Mouse (Mus musculus) kidney, embryonic 16.5 days (tissue): ENCODE measurements around the gene Krt28. TPM values are rescaled to one million over a fixed set of nuclear protein-coding genes. Genes with fewer than 3 reads are reported as not detected.

Source experiments
- ATAC-seq: fragments of 200-750 bp; cut with Nextera tagmentation; 2 replicates; pipeline ENCODE4 v1.8.0; 2017; ENCODE audit warnings: moderate TSS enrichment; ENCODE audit not compliant: low FRiP score, low TSS enrichment
- H3K27ac ChIP-seq: fragments of 300-500 bp; sonication (generic); 2 replicates; pipeline ENCODE4 v1.5.1; 2014; ENCODE audit warnings: low read length
- H3K27me3 ChIP-seq: fragments of 300-500 bp; sonication (generic); 2 replicates; pipeline ENCODE4 v1.6.1; 2014; ENCODE audit warnings: low read length, control low read depth, mixed read lengths; ENCODE audit not compliant: insufficient read depth
- H3K36me3 ChIP-seq: fragments of 300-500 bp; sonication (generic); 2 replicates; pipeline ENCODE4 v1.6.1; 2014; ENCODE audit warnings: low read length, control low read depth, mixed read lengths; ENCODE audit not compliant: insufficient read depth
- H3K4me1 ChIP-seq: fragments of 300-500 bp; sonication (generic); 2 replicates; pipeline ENCODE4 v1.6.1; 2014; ENCODE audit warnings: low read length, control low read depth, mixed read lengths; ENCODE audit not compliant: insufficient read depth
- H3K4me2 ChIP-seq: fragments of 300-500 bp; sonication (generic); replicated peaks from 2 replicates; pipeline ENCODE4 v1.6.1; 2014; ENCODE audit warnings: low read depth, low read length
- H3K4me3 ChIP-seq: fragments of 300-500 bp; sonication (generic); 2 replicates; pipeline ENCODE4 v1.5.1; 2014; ENCODE audit warnings: mild to moderate bottlenecking, low read length
- H3K9ac ChIP-seq: fragments of 300-500 bp; sonication (generic); replicated peaks from 2 replicates; pipeline ENCODE4 v1.6.1; 2014; ENCODE audit warnings: low read length
- H3K9me3 ChIP-seq: fragments of 300-500 bp; sonication (generic); 2 replicates; pipeline ENCODE4 v1.6.1; 2016; ENCODE audit warnings: low read length, control low read depth
- WGBS: fragments of 180-500 bp; shearing (Covaris S2); extraction: QIAGEN DNeasy Blood & Tissue Kit; methylation state at CpG from one replicate; pipeline ENCODE4 v1.1.7; 2014; 5-methylcytosine and 5-hydroxymethylcytosine counted together
- polyA plus RNA-seq: library from polyadenylated mRNA; unstranded; fragments of >200 nt; fragmentation: Nextera tagmentation; extraction: Ambion mirVana; gene quantifications from 2 replicates; pipeline ENCODE4 v1.2.1, GENCODE M21; 2015

Krt28 gene
- polyA plus RNA-seq, result 0.12 and 0.35 TPM in 2 replicates

- Histone ChIP-seq H3K27me3 (no peaks in the 10 kb centered on the region), H3K9me3 (no peaks in the 10 kb centered on the region), H3K4me3 (no peak within 1 kb of the TSS), H3K27ac (no peak within 1 kb of the TSS), H3K4me1 (no peaks in the 10 kb centered on the region), H3K9ac (no peak within 1 kb of the TSS), H3K4me2 (no peak within 1 kb of the TSS), H3K36me3 (no peaks in the 10 kb centered on the region)
- no peak for ATAC-seq
- WGBS, result 84% methylated on average over 13 of the region's 13 CpGs
These were observed at the start of gene Krt28 for GRCm38 (mm10) chr11:99374803-99375202. TSS of gene Krt28 (minus strand) at chr11:99374903.

DNA sequence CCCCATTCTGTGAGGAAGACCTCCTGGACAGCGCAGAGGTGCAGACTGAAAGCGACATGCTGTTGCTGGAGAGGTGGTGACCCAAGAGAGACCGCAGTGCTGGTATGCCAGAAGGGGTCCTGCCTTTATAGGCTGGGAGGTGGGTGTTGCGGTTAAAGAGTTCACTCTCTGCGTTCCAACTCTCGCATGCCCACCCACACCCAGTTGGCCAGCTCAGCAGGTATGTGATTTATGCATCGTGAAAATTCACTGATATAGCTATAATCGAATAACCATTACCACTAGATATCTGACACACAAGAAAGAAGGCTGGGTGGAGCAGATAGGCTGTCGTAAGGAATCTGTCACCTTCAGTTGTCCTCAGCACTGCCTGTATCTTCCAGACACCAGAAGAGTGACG is 47.5 kb upstream of the Krt28 start, which contains the start of gene Krt12:
TSS of gene Krt12 (minus strand) at position 101 of the 400 bp plus-strand sequence.
- H3K4me1 ChIP-seq, result no peaks in the 10 kb centered on the region
- H3K36me3 ChIP-seq, result no peaks in the 10 kb centered on the region
- no peaks in the 10 kb centered on the region for H3K27me3 ChIP-seq
- no peak within 1 kb of the TSS for H3K4me2 ChIP-seq
- WGBS, result 86% methylated on average over 10 of the region's 10 CpGs
- H3K9me3 ChIP-seq, result no peaks in the 10 kb centered on the region
- no peak within 1 kb of the TSS for H3K9ac ChIP-seq
- H3K27ac ChIP-seq, result no peak within 1 kb of the TSS
- ATAC-seq, result no peak
- H3K4me3 ChIP-seq, result no peak within 1 kb of the TSS

- Histone ChIP-seq H3K36me3 (no peaks in the 10 kb centered on the region), H3K9ac (no peak overlapping the region), H3K4me1 (no peaks in the 10 kb centered on the region), H3K4me2 (no peak overlapping the region), H3K27ac (no peak overlapping the region), H3K4me3 (no peak overlapping the region), H3K9me3 (no peaks in the 10 kb centered on the region), H3K27me3 (no peaks in the 10 kb centered on the region)
- WGBS, result 35% methylated on average over 10 of the region's 10 CpGs
- no peak for ATAC-seq
These were observed 45.9 kb upstream of the Krt28 start for GRCm38 (mm10) chr11:99420586-99420985.

GRCm38 (mm10) chr11:99417819-99418218 is 43.1 kb upstream of the Krt28 start:
- WGBS, result 74% methylated on average over 16 of the region's 16 CpGs
- Histone ChIP-seq H3K9me3 (no peaks in the 10 kb centered on the region), H3K4me1 (no peaks in the 10 kb centered on the region), H3K9ac (no peak overlapping the region), H3K36me3 (no peaks in the 10 kb centered on the region), H3K27me3 (no peaks in the 10 kb centered on the region), H3K27ac (no peak overlapping the region), H3K4me2 (no peak overlapping the region), H3K4me3 (no peak overlapping the region)
- ATAC-seq, result no peak

- Histone ChIP-seq H3K4me3 (no peak overlapping the region), H3K9me3 (no peaks in the 10 kb centered on the region), H3K27me3 (no peaks in the 10 kb centered on the region), H3K4me1 (no peaks in the 10 kb centered on the region), H3K4me2 (no peak overlapping the region), H3K9ac (no peak overlapping the region), H3K36me3 (no peaks in the 10 kb centered on the region), H3K27ac (no peak overlapping the region)
- 89% methylated on average over 13 of the region's 13 CpGs for WGBS
- no peak for ATAC-seq
These were observed 42.2 kb upstream of the Krt28 start for GRCm38 (mm10) chr11:99416902-99417301.

GRCm38 (mm10) chr11:99414463-99415147 is 39.9 kb upstream of the Krt28 start:
- H3K4me1 ChIP-seq, result no peaks in the 10 kb centered on the region
- no peaks in the 10 kb centered on the region for H3K9me3 ChIP-seq
- 91% methylated on average over 13 of the region's 13 CpGs for WGBS
- no peak for ATAC-seq
- H3K9ac ChIP-seq, result no peak overlapping the region
- no peaks in the 10 kb centered on the region for H3K27me3 ChIP-seq
- H3K27ac ChIP-seq, result no peak overlapping the region
- no peak overlapping the region for H3K4me2 ChIP-seq
- no peak overlapping the region for H3K4me3 ChIP-seq
- H3K36me3 ChIP-seq, result no peaks in the 10 kb centered on the region

DNA sequence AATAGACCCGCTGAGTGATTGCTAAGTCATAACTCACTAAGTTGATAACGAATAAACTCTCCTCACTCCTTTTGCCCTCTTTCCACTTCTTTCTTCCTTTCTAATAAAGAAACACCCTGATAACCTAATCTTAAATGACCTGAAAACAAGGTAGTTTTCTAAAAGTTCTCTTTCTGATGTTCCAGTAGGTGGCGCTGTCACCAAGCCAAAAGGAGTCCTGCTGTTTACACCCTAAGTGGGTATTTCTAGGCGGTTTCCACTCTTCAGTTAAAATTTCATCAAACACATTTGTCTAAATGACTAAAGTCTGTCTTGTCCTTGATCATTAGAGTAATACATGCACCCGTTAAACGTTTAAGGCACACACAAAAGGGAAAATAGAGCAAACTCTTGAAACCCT is 38.5 kb upstream of the Krt28 start:
- H3K4me1 ChIP-seq, result no peaks in the 10 kb centered on the region
- no peaks in the 10 kb centered on the region for H3K9me3 ChIP-seq
- H3K4me2 ChIP-seq, result no peak overlapping the region
- H3K27me3 ChIP-seq, result no peaks in the 10 kb centered on the region
- H3K36me3 ChIP-seq, result no peaks in the 10 kb centered on the region
- ATAC-seq, result no peak
- no peak overlapping the region for H3K9ac ChIP-seq
- H3K4me3 ChIP-seq, result no peak overlapping the region
- H3K27ac ChIP-seq, result no peak overlapping the region
- WGBS, result 14% methylated on average over 6 of the region's 6 CpGs

GRCm38 (mm10) chr11:99406186-99406585 is 31.5 kb upstream of the Krt28 start:
- Histone ChIP-seq H3K27me3 (peaks cover 3% of the 10 kb centered on the region; the same call in 1 of the 2 replicates), H3K4me1 (no peaks in the 10 kb centered on the region), H3K9ac (no peak overlapping the region), H3K36me3 (no peaks in the 10 kb centered on the region), H3K27ac (no peak overlapping the region), H3K4me3 (no peak overlapping the region), H3K9me3 (no peaks in the 10 kb centered on the region), H3K4me2 (no peak overlapping the region)
- ATAC-seq, result no peak
- WGBS, result 72% methylated on average over 10 of the region's 10 CpGs

DNA sequence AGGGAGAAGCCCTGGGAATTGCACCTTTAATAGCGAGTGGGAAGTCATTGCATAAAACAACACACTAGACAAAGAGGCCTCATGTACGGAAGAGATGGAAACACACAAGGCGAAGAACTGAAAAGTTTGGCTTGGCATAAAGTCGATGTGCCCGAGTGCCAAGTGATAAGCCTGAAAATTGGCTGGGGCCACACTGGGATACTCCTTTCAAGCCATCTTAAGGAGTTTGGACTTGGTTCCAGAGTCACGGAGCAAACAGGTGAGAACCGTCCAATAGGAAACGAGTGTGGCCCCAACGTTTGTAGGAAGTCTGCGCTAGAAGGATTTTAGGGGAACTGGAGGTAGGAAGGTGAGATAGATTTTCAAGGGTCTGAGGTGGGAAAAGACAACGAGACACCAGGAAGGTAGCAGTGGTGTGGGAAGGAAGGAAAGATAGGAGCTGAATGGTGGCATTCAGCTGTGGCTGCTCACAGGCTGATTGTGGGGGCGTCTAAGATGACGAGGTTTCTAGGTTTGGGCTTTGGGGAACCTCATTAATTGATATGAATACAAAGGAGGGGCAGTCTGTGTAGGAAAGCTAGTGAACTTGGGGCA is 25.4 kb upstream of the Krt28 start:
- H3K9me3 ChIP-seq, result no peaks in the 10 kb centered on the region
- no peaks in the 10 kb centered on the region for H3K27me3 ChIP-seq
- no peak overlapping the region for H3K4me2 ChIP-seq
- H3K4me3 ChIP-seq, result no peak overlapping the region
- H3K36me3 ChIP-seq, result no peaks in the 10 kb centered on the region
- 83% methylated on average over 13 of the region's 13 CpGs for WGBS
- H3K4me1 ChIP-seq, result no peaks in the 10 kb centered on the region
- no peak for ATAC-seq
- no peak overlapping the region for H3K9ac ChIP-seq
- no peak overlapping the region for H3K27ac ChIP-seq

DNA sequence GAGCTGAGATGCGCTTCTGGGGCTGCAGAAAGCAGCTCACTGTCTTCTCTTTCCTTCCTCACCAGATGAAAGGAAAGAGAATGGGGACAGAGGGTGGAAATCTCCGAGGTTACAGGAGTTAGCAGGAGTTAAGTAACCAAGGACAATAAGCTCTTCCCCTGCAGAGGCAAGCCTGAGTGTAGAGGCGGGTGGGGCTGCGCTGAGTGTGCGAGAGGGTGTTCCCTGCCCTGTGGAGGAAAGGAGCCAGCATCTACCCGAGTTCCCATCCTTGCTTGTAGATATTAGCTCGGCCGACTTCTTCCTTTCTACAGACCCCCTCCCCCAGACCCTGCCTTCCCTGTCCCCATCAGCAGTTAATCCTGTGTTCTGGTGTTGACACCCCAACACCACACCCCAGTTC is 24.1 kb upstream of the Krt28 start:
- no peak overlapping the region for H3K9ac ChIP-seq
- H3K9me3 ChIP-seq, result no peaks in the 10 kb centered on the region
- H3K4me3 ChIP-seq, result no peak overlapping the region
- H3K36me3 ChIP-seq, result no peaks in the 10 kb centered on the region
- no peaks in the 10 kb centered on the region for H3K4me1 ChIP-seq
- no peak overlapping the region for H3K4me2 ChIP-seq
- no peaks in the 10 kb centered on the region for H3K27me3 ChIP-seq
- no peak overlapping the region for H3K27ac ChIP-seq
- WGBS, result 56% methylated on average over 8 of the region's 8 CpGs
- ATAC-seq, result no peak
